Mouse (Mus musculus) liver, embryonic 14.5 days (tissue): ENCODE data around the gene Borcs7. TPM values are rescaled to one million over a fixed set of nuclear protein-coding genes. Genes with fewer than 3 reads are reported as not detected.

Experiments
- ATAC-seq: fragments of 200-750 bp; cut with Nextera tagmentation; 2 replicates; pipeline ENCODE4 v1.8.0; 2017; ENCODE audit warnings: moderate number of reproducible peaks, mild to moderate bottlenecking, moderate library complexity; ENCODE audit not compliant: insufficient read depth
- DNase-seq, 3 experiments: peaks; one replicate each; pipeline ENCODE4 v3.0.0-alpha.2; 2012 to 2013; ENCODE audit warnings: low read depth in 3 of 3, low spot score in 3 of 3
- H3K27ac ChIP-seq: fragments of 300-500 bp; sonication (generic); 2 replicates; pipeline ENCODE4 v1.5.1; 2014; ENCODE audit warnings: moderate library complexity, mild to moderate bottlenecking, control low read depth, inconsistent platforms
- H3K27me3 ChIP-seq: fragments of 300-500 bp; sonication (generic); 2 replicates; pipeline ENCODE4 v1.6.1; 2014; ENCODE audit warnings: mild to moderate bottlenecking, low read length, moderate library complexity; ENCODE audit not compliant: control insufficient read depth, insufficient read depth
- H3K36me3 ChIP-seq: fragments of 300-500 bp; sonication (generic); replicated peaks from 2 replicates; pipeline ENCODE4 v1.6.1; 2014; ENCODE audit warnings: low read depth; ENCODE audit not compliant: control insufficient read depth, insufficient read depth
- H3K4me1 ChIP-seq, 2 experiments: fragments of 200-500 bp in 1 of 2; fragments of 300-500 bp in 1 of 2; sonication (generic) in 1 of 2; replicated peaks; 2 replicates each; pipeline ENCODE4 v1.6.1; 2012 to 2014; ENCODE audit warnings: antibody characterized with exemption in 1 of 2, inconsistent platforms in 1 of 2, low read length in 1 of 2; ENCODE audit not compliant: control insufficient read depth in 2 of 2, insufficient read depth in 2 of 2
- H3K4me2 ChIP-seq: fragments of 300-500 bp; sonication (generic); 2 replicates; pipeline ENCODE4 v1.6.1; 2014; ENCODE audit warnings: low read depth, mild to moderate bottlenecking, control low read depth, moderate library complexity
- H3K4me3 ChIP-seq, 2 experiments: fragments of 200-500 bp in 1 of 2; fragments of 300-500 bp in 1 of 2; sonication (generic) in 1 of 2; 2 replicates each; pipeline ENCODE4 v1.5.1; 2012 to 2014; ENCODE audit warnings: low read depth in 2 of 2, low read length in 2 of 2, mild to moderate bottlenecking in 2 of 2, control low read depth in 1 of 2, inconsistent platforms in 1 of 2, moderate library complexity in 1 of 2; ENCODE audit not compliant: insufficient read depth in 1 of 2
- H3K9ac ChIP-seq: fragments of 300-500 bp; sonication (generic); replicated peaks from 2 replicates; pipeline ENCODE4 v1.6.1; 2014; ENCODE audit warnings: mild to moderate bottlenecking, control low read depth, moderate library complexity
- H3K9me3 ChIP-seq: fragments of 300-500 bp; sonication (generic); 2 replicates; pipeline ENCODE4 v1.6.1; 2016; ENCODE audit warnings: low read length, mixed read lengths; ENCODE audit not compliant: control insufficient read depth
- CTCF ChIP-seq: IDR thresholded peaks from 2 replicates; pipeline ENCODE4 v1.5.1; 2016; ENCODE audit warnings: antibody characterized with exemption, low read depth, control low read depth
- EP300 ChIP-seq: IDR thresholded peaks from 2 replicates; pipeline ENCODE4 v1.6.1; 2016; ENCODE audit warnings: antibody characterized with exemption, low read depth
- WGBS: fragments of 180-500 bp; shearing (Covaris S2); extraction: QIAGEN DNeasy Blood & Tissue Kit; methylation state at CpG from one replicate; pipeline ENCODE4 v1.1.7; 2014; ENCODE audit not compliant: insufficient replicate concordance; 5-methylcytosine and 5-hydroxymethylcytosine counted together
- polyA plus RNA-seq, 2 experiments: library from polyadenylated mRNA; depleted of rRNA in 1 of 2; stranded (reverse) in 1 of 2; unstranded in 1 of 2; fragments of >200 nt; fragmentation: Nextera tagmentation in 1 of 2; extraction: Ambion mirVana in 1 of 2; gene quantifications; 2 replicates each; pipeline versions ENCODE4 v1.2.1 to v1.2.3; 2012 to 2014

The Borcs7 gene
- polyA plus RNA-seq, 2 experiments: 2.7 to 6.0 TPM

GRCm38 (mm10) chr19:46691078-46691477 is 1.4 kb downstream of the Borcs7 start:
- H3K27me3 ChIP-seq: no peaks in the 10 kb centered on the region

GRCm38 (mm10) chr19:46693146-46693545 is 3.4 kb downstream of the Borcs7 start:
- Histone ChIP-seq H3K4me2 (no peak overlapping the region), H3K4me1 (peaks cover 5 to 6% of the 10 kb centered on the region in 2 experiments; a peak in 2 of 4 replicates), H3K36me3 (no peaks in the 10 kb centered on the region), H3K9me3 (no peaks in the 10 kb centered on the region), H3K27ac (no peak overlapping the region), H3K9ac (no peak overlapping the region), H3K4me3 (no peak overlapping the region), H3K27me3 (no peaks in the 10 kb centered on the region)
- ATAC-seq (no peak), DNase-seq (no peak)
- WGBS: 71% methylated on average over 4 of the region's 4 CpGs
- no peak for TF ChIP-seq EP300
- TF ChIP-seq CTCF: no peak

More at GRCm38 (mm10) chr19:46691078-46691477, 1.4 kb downstream of the Borcs7 start:
- ATAC-seq (no peak), DNase-seq (no peak)
- Histone ChIP-seq H3K4me3 (no peak overlapping the region), H3K27ac (no peak overlapping the region), H3K9ac (no peak overlapping the region), H3K4me1 (peaks cover 5 to 6% of the 10 kb centered on the region in 2 experiments; a peak in 2 of 4 replicates), H3K36me3 (no peaks in the 10 kb centered on the region), H3K4me2 (no peak overlapping the region), H3K9me3 (no peaks in the 10 kb centered on the region)
- TF ChIP-seq CTCF: no peak
- TF ChIP-seq EP300: no peak
- WGBS: 41% methylated on average over 2 of the region's 2 CpGs

- 79% methylated on average over 8 of the region's 8 CpGs for WGBS
- H3K36me3 ChIP-seq: no peaks in the 10 kb centered on the region
- no peak for ATAC-seq
These were observed 6.8 kb downstream of the Borcs7 start for GRCm38 (mm10) chr19:46696482-46696881.

GRCm38 (mm10) chr19:46696943-46697342 is 7.2 kb downstream of the Borcs7 start:
- Histone ChIP-seq H3K27me3 (no peaks in the 10 kb centered on the region), H3K36me3 (no peaks in the 10 kb centered on the region), H3K4me3 (no peak overlapping the region), H3K9ac (no peak overlapping the region), H3K9me3 (no peaks in the 10 kb centered on the region), H3K4me1 (no peaks in the 10 kb centered on the region), H3K27ac (no peak overlapping the region), H3K4me2 (no peak overlapping the region)
- no peak for DNase-seq
- TF ChIP-seq CTCF: no peak
- no peak for TF ChIP-seq EP300
- ATAC-seq: no peak
- WGBS: 80% methylated on average over 7 of the region's 7 CpGs

More at GRCm38 (mm10) chr19:46696482-46696881, 6.8 kb downstream of the Borcs7 start:
- no peaks in the 10 kb centered on the region for H3K9me3 ChIP-seq
- no peaks in the 10 kb centered on the region for H3K4me1 ChIP-seq
- TF ChIP-seq CTCF (no peak), EP300 (no peak)
- H3K27ac ChIP-seq: no peak overlapping the region
- H3K4me3 ChIP-seq: no peak overlapping the region
- H3K27me3 ChIP-seq: no peaks in the 10 kb centered on the region
- DNase-seq: no peak
- H3K4me2 ChIP-seq: no peak overlapping the region
- H3K9ac ChIP-seq: no peak overlapping the region

- ATAC-seq: no peak
- no peak for TF ChIP-seq CTCF
- no peak for TF ChIP-seq EP300
- 48% methylated on average over 19 of the region's 19 CpGs for WGBS
- Histone ChIP-seq H3K27ac (no peak overlapping the region), H3K4me3 (no peak overlapping the region), H3K9ac (no peak overlapping the region), H3K27me3 (no peaks in the 10 kb centered on the region), H3K4me2 (no peak overlapping the region), H3K4me1 (no peaks in the 10 kb centered on the region), H3K36me3 (no peaks in the 10 kb centered on the region), H3K9me3 (no peaks in the 10 kb centered on the region)
- DNase-seq: no peak
These were observed 8.3 kb downstream of the Borcs7 start for GRCm38 (mm10) chr19:46697840-46698517.
